Mouse (Mus musculus): ENCODE data around the gene Lig3. TPM values are rescaled to one million over a fixed set of nuclear protein-coding genes. Genes with fewer than 3 reads are reported as not detected.
"Not testable (repeated sequence)": the region's sequence is repeated elsewhere in the genome, so short reads cannot be mapped to it uniquely, and the experiment has no call there.

Gene Lig3
- total RNA-seq, 2 experiments from 2014 or later, result 21.4 to 22.7 TPM

- peak overlapping the region; percentile 92 for H3K27ac ChIP-seq
- peak overlapping the region; percentile 77 for H3K4me3 ChIP-seq
- DNase-seq, result no peak
- intact Hi-C loops (cut with DNase I), result loop anchor here (1.0 to 5.0 kb wide), 3 partner anchors 17 to 128 kb away; partner anchors contain the start of genes Fndc8, Lig3, Rad51d and Rffl
- TF ChIP-seq CTCF (IDR thresholded peaks at IDR 0.05), result no peak
Observed at GRCm38 (mm10) chr11:82764438-82764924, 16.4 kb upstream of the Lig3 start.

DNA sequence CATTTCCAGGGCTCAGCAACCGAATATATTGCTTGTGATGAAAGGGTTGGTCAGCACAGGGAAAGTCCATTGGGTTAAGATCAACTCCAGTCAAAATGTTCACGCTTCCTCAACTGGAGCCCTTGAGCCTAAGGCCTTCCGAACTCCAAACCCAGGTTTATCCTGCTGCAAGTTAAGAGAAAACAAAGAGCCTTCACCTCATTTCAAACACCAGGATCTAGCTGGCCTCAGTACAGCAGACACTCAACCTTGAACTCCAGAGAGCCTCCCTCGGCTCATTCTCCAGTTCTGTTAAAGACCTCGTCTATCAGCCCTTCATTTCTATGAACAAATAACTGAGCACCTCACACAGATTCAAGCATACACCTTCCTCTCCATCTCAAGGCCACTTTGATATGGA is 774 bp upstream of the Lig3 start:
- no peak for TF ChIP-seq CTCF (IDR thresholded peaks at IDR 0.05)
- no peak for DNase-seq
- Histone ChIP-seq H3K4me3 (peak overlapping the region; percentile 92), H3K27ac (peak overlapping the region; percentile 99)
- intact Hi-C loops (cut with DNase I), result loop anchor here (2.0 kb wide), 1 partner anchor 91 kb away; the partner anchor contains the start of gene Rffl

DNA sequence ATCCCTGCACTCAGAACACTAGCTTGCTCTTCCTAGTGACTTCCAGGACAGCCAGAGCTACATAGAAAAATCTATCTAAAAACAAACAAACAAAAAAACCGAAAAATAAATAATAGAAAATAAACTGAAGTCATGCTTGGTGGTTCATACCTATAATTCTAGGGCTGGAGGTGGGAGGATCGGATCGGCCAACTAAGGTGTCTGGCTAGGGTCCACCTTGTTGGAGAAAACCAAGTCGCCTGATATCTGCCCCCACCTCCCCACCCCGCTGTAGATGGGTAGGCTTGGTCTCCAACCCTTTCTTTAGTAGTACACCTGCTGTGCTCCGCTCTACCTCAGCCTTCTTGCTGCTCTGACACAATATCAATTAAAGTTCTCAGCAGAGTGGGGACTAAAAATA is 1.3 kb downstream of the Lig3 start:
- intact Hi-C loops (cut with DNase I), result no loop called here
- no peak for TF ChIP-seq CTCF (IDR thresholded peaks at IDR 0.05)
- DNase-seq, result no peak
- peak overlapping the region; percentile 99 for H3K27ac ChIP-seq
- H3K4me3 ChIP-seq, result peak overlapping the region; percentile 92

- DNase-seq, result no peak
Observed at GRCm38 (mm10) chr11:82783453-82783852, 2.5 kb downstream of the Lig3 start.

DNA sequence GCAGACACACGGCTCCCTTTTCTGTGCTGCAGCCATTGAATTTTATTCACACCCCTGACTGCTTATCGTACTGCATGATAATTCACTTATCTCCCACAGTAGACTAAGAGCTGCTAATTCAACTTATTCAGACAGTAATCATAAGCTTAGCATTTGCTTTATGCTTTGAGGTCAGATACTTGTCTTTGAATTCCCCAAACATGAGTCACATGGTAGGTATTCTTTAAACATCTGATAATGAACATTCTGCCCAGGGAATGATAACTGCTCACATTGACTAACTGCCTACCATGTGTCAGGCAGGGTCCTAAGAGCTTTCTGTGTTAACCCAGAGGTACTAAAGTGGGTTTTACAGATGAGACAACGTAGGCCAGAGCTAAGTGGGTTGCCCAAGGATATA is 25.7 kb downstream of the Lig3 start:
- DNase-seq, result no peak
- intact Hi-C loops (cut with DNase I), result no loop called here
- Histone ChIP-seq H3K4me3 (no peak overlapping the region), H3K27ac (no peak overlapping the region)
- TF ChIP-seq CTCF (IDR thresholded peaks at IDR 0.05), result no peak

More at GRCm38 (mm10) chr11:82783453-82783852, 2.5 kb downstream of the Lig3 start:
- H3K4me3 ChIP-seq, result no peak overlapping the region
- intact Hi-C loops (cut with DNase I), result no loop called here
- no peak for TF ChIP-seq CTCF (IDR thresholded peaks at IDR 0.05)
- H3K27ac ChIP-seq, result no peak overlapping the region

- TF ChIP-seq CTCF (IDR thresholded peaks at IDR 0.05), result no peak
- DNase-seq, result no peak
- Histone ChIP-seq H3K27ac (no peak overlapping the region), H3K4me3 (no peak overlapping the region)
- intact Hi-C loops (cut with DNase I), result no loop called here
Observed at GRCm38 (mm10) chr11:82807370-82807769, 26.5 kb downstream of the Lig3 start.

DNA sequence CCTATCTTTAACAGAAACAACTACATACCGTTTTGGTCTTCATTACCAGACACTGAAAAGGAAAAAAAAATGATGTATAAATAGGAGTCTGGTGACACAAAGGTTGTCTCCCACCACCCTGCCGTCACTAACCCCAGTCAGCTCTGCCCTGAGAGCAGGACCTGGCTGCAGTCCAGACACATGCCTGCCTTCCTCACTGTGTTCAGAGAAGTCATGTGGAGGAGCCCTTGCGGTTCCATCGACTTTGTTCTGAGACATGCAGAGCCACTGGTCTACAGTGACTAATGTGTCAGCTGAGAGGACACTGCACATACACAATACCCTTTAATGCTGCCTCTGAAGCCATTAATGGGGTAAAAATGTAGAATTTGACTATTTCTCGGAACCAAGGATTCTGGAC is 27.6 kb downstream of the Lig3 start:
- intact Hi-C loops (cut with DNase I), result no loop called here
- Histone ChIP-seq H3K27ac (no peak overlapping the region), H3K4me3 (no peak overlapping the region)
- no peak for DNase-seq
- no peak for TF ChIP-seq CTCF (IDR thresholded peaks at IDR 0.05)

- intact Hi-C loops (cut with DNase I), result loop anchor here (1.0 to 5.0 kb wide), 2 partner anchors 52 to 68 kb away; partner anchors contain the start of gene Rffl
- peak; percentile 85 for TF ChIP-seq CTCF (IDR thresholded peaks at IDR 0.05)
- no peak overlapping the region for H3K4me3 ChIP-seq
Observed at GRCm38 (mm10) chr11:82819350-82819749, 38.4 kb downstream of the Lig3 start.

GRCm38 (mm10) chr11:82820788-82821456 is 40.0 kb downstream of the Lig3 start:
- Histone ChIP-seq H3K4me3 (no peak overlapping the region), H3K27ac (no peak overlapping the region)
- no peak for TF ChIP-seq CTCF (IDR thresholded peaks at IDR 0.05)
- no peak for DNase-seq
- intact Hi-C loops (cut with DNase I), result loop anchor here (5.0 kb wide), 1 partner anchor 36 kb away; no protein-coding TSS in a partner anchor

More at GRCm38 (mm10) chr11:82819350-82819749, 38.4 kb downstream of the Lig3 start:
- DNase-seq, result peak; percentile 77
- no peak overlapping the region for H3K27ac ChIP-seq

GRCm38 (mm10) chr11:82826818-82827217 is 45.9 kb downstream of the Lig3 start:
- DNase-seq, result no peak
- no peak for TF ChIP-seq CTCF (IDR thresholded peaks at IDR 0.05)
- H3K4me3 ChIP-seq, result no peak overlapping the region

DNA sequence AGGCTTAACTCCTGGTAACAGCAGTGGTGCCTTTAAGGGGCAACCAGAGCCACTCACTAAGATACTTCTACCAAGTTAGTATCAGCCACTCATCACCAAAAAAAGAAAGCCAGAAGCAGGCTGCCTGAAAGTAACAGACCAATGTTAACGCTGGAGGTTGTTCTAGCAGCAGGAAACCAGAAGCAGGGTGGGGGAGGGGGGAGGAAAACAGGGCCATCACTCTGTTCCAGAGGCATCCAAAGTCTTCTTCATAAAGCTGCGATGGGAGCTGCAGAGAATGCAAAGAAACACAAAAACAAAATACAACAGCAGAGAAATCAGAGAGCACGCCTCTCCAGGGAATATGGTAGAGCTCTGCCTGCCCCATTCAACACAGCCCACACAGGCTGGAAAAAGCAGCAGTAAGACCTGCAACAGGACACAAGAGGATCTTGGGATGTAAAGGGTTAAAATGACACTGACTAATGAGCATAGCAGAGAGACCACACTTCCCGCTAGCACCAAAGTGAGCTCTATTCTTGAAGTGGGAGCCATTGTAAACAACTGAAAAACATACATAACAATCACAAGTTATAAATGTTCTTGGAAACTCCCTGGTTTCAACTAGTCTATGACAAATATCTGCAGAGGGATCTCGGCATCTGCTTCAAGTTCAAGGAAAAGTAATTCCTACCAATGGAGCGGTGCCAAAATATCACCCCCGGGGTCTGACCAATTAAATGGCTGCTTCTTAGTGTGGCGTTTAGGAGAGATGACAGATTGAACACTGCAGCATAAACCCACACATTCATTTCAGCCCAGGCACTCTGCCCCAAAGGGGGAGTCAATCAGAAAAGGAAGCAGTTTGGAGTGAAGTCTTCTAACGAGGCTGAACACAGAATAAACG is 50.3 kb downstream of the Lig3 start:
- H3K4me3 ChIP-seq, result peak overlapping the region; percentile 39
- DNase-seq, result no peak
- TF ChIP-seq CTCF (IDR thresholded peaks at IDR 0.05), result no peak
- intact Hi-C loops (cut with DNase I), result no loop called here
- peak overlapping the region; percentile 52 for H3K27ac ChIP-seq

More at GRCm38 (mm10) chr11:82826818-82827217, 45.9 kb downstream of the Lig3 start:
- no peak overlapping the region for H3K27ac ChIP-seq
- intact Hi-C loops (cut with DNase I), result no loop called here

DNA sequence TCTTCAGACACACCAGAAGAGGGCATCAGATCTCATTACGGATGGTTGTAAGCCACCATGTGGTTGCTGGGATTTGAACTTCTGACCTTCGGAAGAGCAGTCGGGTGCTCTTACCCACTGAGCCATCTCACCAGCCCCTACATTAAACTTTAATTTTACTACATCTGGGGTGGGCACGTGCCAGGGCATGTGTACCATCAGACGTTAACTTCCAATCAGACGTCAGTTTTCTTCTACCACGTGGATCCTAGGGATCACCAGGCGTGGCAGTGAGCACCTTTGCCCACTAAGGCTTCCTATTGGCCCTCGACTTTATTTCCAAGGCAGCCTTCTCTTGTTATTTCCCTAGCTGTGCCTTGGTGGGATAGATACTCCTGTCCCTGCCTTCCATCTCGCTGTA is 51.5 kb downstream of the Lig3 start:
- intact Hi-C loops (cut with DNase I); H3K27ac ChIP-seq; H3K4me3 ChIP-seq; DNase-seq: not testable (repeated sequence)

- H3K27ac ChIP-seq, result no peak overlapping the region
- DNase-seq, result no peak
- intact Hi-C loops (cut with DNase I), result no loop called here
- H3K4me3 ChIP-seq, result no peak overlapping the region
- TF ChIP-seq CTCF (IDR thresholded peaks at IDR 0.05), result no peak
Observed at GRCm38 (mm10) chr11:82833929-82834328, 53.0 kb downstream of the Lig3 start.

DNA sequence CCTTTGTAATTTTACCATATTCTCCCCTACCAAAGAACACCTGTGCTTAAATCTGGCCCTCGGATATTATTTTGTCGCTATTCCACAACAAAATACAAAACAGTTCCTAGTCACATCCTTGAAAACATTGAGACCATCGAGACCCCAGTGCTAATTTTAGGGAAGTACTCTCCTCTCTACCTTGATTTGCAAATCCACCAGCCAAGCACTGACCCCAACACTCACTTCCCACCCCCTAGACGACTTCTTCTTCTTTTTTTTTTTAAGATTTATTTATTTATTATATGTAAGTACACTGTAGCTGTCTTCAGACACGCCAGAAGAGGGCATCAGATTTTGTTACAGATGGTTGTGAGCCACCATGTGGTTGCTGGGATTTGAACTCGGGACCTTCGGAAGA is 53.5 kb downstream of the Lig3 start:
- H3K4me3 ChIP-seq; DNase-seq; intact Hi-C loops (cut with DNase I): not testable (repeated sequence)

More for the DNA sequence above, 53.5 kb downstream of the Lig3 start:
- not testable (repeated sequence) for H3K27ac ChIP-seq
